In the genomic region with DNA sequence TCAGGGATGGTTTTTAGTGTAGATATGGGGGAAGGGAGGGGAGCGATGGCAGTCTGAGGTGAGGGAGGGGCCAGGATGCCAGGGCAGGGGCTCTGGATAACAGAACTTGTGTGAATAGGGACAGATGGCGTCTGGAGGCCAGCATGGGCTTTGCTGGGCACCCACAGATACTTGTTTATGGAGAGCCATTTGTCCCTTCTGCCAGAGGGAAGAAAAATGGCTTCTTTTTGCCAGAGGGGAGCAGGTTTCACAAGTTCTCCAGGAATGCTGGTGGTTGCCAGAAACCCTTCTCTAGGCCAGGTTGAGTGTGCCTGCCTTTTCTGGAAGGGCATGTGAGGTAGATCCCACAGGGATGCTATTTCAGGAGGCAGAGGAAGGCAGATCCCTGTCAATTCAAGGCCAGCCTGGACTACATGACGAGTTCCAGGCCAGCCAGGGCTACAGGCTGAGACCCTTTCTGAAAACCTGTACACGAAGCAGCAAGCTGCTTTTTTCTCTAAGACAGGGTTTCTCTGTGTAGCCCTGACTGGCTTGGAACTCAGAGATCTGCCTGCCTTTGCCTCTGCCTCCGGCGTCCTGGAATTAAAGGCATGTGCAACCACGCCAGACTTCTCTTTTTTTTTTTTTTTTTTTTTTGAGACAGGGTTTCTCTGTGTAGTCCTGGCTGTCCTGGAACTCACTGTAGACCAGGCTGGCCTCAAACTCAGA, we compare ENCODE assay signal across 17 mouse cellular contexts. TPM values are rescaled to one million over a fixed set of nuclear protein-coding genes. Genes with fewer than 3 reads are reported as not detected.
DNase-seq lines count a peak whose midpoint lies in the region; ATAC-seq and TF ChIP-seq lines count a peak whose summit lies in the region.
"Had no signal": no experiment of that assay in that cellular context is flagged by ENCODE, and none has a peak within 500 bp of the region (broad histone marks: within the 10 kb centered on the region; RNA-seq: fewer than 3 reads in every experiment).

No protein-coding gene starts in this region.

- no peaks in the 10 kb centered on the region for H3K27me3 ChIP-seq in heart, embryonic 10.5 days (ENCODE audit: insufficient read depth, poor library complexity, severe bottlenecking)
- H3K27me3 ChIP-seq in ES-Bruce4 (ENCODE audit: control insufficient read depth, insufficient read depth, low read length, poor library complexity, severe bottlenecking): no peaks in the 10 kb centered on the region
- H3K27me3 ChIP-seq in liver, embryonic 13.5 days: no peaks in the 10 kb centered on the region
- H3K27me3 ChIP-seq: Patski had no signal

- no peak for TF ChIP-seq POLR2A in ES-Bruce4 (IDR thresholded peaks at IDR 0.05; ENCODE audit: insufficient read depth, low read length)

- peak overlapping the region; percentile 59; the same call in 1 of the 2 replicates for H3K27ac ChIP-seq in heart, embryonic 10.5 days
- peak overlapping the region; percentile 92 for H3K27ac ChIP-seq in ES-Bruce4 (ENCODE audit: insufficient read depth, low read length)
- H3K27ac ChIP-seq in liver, embryonic 13.5 days: peak overlapping the region; percentile 93
- H3K27ac ChIP-seq: midbrain, embryonic 10.5 days had no signal

- peak overlapping the region; percentile 19 for H3K4me2 ChIP-seq in liver, embryonic 13.5 days
- H3K4me2 ChIP-seq: heart, embryonic 11.5 days had no signal

- peak overlapping the region; percentile 64 for H3K9ac ChIP-seq in ES-Bruce4 (ENCODE audit: low read depth, poor library complexity, severe bottlenecking)
- H3K9ac ChIP-seq in liver, embryonic 13.5 days: peak overlapping the region; percentile 59
- H3K9ac ChIP-seq: forebrain, postnatal 0 days had no signal

- no peaks in the 10 kb centered on the region for H3K9me3 ChIP-seq in heart, embryonic 10.5 days
- H3K9me3 ChIP-seq in ES-Bruce4 (replicated peaks; ENCODE audit: control insufficient read depth, insufficient read depth, low read length, poor library complexity, severe bottlenecking): no peaks in the 10 kb centered on the region
- no peaks in the 10 kb centered on the region for H3K9me3 ChIP-seq in liver, embryonic 13.5 days (replicated peaks)
- H3K9me3 ChIP-seq: midbrain, embryonic 10.5 days had no signal

- no peaks in the 10 kb centered on the region for H3K36me3 ChIP-seq in heart, embryonic 10.5 days
- no peaks in the 10 kb centered on the region for H3K36me3 ChIP-seq in ES-Bruce4 (ENCODE audit: control insufficient read depth, insufficient read depth, low read length, poor library complexity, severe bottlenecking)
- H3K36me3 ChIP-seq in liver, embryonic 13.5 days: no peaks in the 10 kb centered on the region
- H3K36me3 ChIP-seq: midbrain, embryonic 10.5 days had no signal

- H3K4me3 ChIP-seq in heart, embryonic 10.5 days: no peak overlapping the region
- H3K4me3 ChIP-seq in ES-Bruce4 (ENCODE audit: low read depth, low read length): no peak overlapping the region
- no peak overlapping the region for H3K4me3 ChIP-seq in liver, embryonic 13.5 days (replicated peaks)
- H3K4me3 ChIP-seq: midbrain, embryonic 10.5 days had no signal

- WGBS in heart, embryonic 10.5 days: 55% methylated on average over 7 of the region's 7 CpGs
- 55% methylated on average over 7 of the region's 7 CpGs for WGBS in liver, embryonic 13.5 days (ENCODE audit: insufficient replicate concordance)

- no peak for DNase-seq in heart, embryonic 10.5 days (ENCODE audit: low spot score)
- DNase-seq in heart, adult 9 months (ENCODE audit: low spot score in 2 of 2): no peak
- peak; percentile 24 for DNase-seq in NIH3T3 (ENCODE audit: low read depth)
- DNase-seq in liver, embryonic 13.5 days: no peak
- DNase-seq in thymus, postnatal 10 days (ENCODE audit: low spot score in 2 of 2): no peak
- no peak for DNase-seq in kidney, postnatal 10 days
- DNase-seq: cerebellum, postnatal 25 days; forebrain, postnatal 0 days; gastrocnemius, postnatal 14 days; kidney, postnatal 14 days; layer of hippocampus, adult 9-11 months; spleen, adult 18-20 months had no signal

- peak; percentile 31 for ATAC-seq in liver, embryonic 13.5 days (ENCODE audit: low read depth)
- ATAC-seq: forebrain, postnatal 0 days; intestine, postnatal 0 days; Patski had no signal

- TF ChIP-seq EP300 in ES-Bruce4 (IDR thresholded peaks at IDR 0.05; ENCODE audit: insufficient read depth, low read depth, low read length): no peak

- TF ChIP-seq CTCF in ES-Bruce4 (IDR thresholded peaks at IDR 0.05; ENCODE audit: low read depth, low read length): no peak

- H3K4me1 ChIP-seq in heart, embryonic 10.5 days: peaks cover 8% of the 10 kb centered on the region
- peaks cover 10% of the 10 kb centered on the region for H3K4me1 ChIP-seq in ES-Bruce4 (ENCODE audit: control insufficient read depth, insufficient read depth, low read length)
- H3K4me1 ChIP-seq in liver, embryonic 13.5 days (replicated peaks): peaks cover 80% of the 10 kb centered on the region

RNA-seq across cellular contexts. Expression of a gene that starts 4.5 kb away (rescaled TPM):
- polyA plus RNA-seq in heart, embryonic 10.5 days (2016; fragmentation: Nextera tagmentation; extraction: Ambion mirVana): 0.28 and 0.73 TPM in 2 replicates
- 16.7 and 19.1 TPM in 2 replicates for polyA plus RNA-seq in ES-Bruce4 (2011; ENCODE audit: insufficient read depth, insufficient read length, low read depth, missing spikeins)
- 0.60 and 0.91 TPM in 2 replicates for polyA plus RNA-seq in liver, embryonic 13.5 days (2015; fragmentation: Nextera tagmentation; extraction: Ambion mirVana)
- polyA plus RNA-seq: heart, embryonic 11.5 days; Patski had no signal

RNA-seq across cellular contexts. Expression of a gene that starts 8.8 kb away (rescaled TPM):
- polyA plus RNA-seq in heart, embryonic 10.5 days (2016; fragmentation: Nextera tagmentation; extraction: Ambion mirVana): 46.6 and 52.9 TPM in 2 replicates
- 40.2 and 42.3 TPM in 2 replicates for polyA plus RNA-seq in ES-Bruce4 (2011; ENCODE audit: insufficient read depth, insufficient read length, low read depth, missing spikeins)
- 25.5 and 27.6 TPM in 2 replicates for polyA plus RNA-seq in liver, embryonic 13.5 days (2015; fragmentation: Nextera tagmentation; extraction: Ambion mirVana)

RNA-seq across cellular contexts. Expression of a gene that starts 10.0 kb away (rescaled TPM):
- 3.6 and 5.2 TPM in 2 replicates for polyA plus RNA-seq in heart, embryonic 10.5 days (2016; fragmentation: Nextera tagmentation; extraction: Ambion mirVana)
- polyA plus RNA-seq in ES-Bruce4 (2011; ENCODE audit: insufficient read depth, insufficient read length, low read depth, missing spikeins): 155 and 186 TPM in 2 replicates
- 6.9 and 7.6 TPM in 2 replicates for polyA plus RNA-seq in liver, embryonic 13.5 days (2015; fragmentation: Nextera tagmentation; extraction: Ambion mirVana)

RNA-seq across cellular contexts. Expression of a gene that starts 15.3 kb away (rescaled TPM):
- polyA plus RNA-seq in heart, embryonic 10.5 days (2016; fragmentation: Nextera tagmentation; extraction: Ambion mirVana): 13.9 and 20.5 TPM in 2 replicates
- 81.0 and 97.3 TPM in 2 replicates for polyA plus RNA-seq in ES-Bruce4 (2011; ENCODE audit: insufficient read depth, insufficient read length, low read depth, missing spikeins)
- 27.6 and 30.5 TPM in 2 replicates for polyA plus RNA-seq in liver, embryonic 13.5 days (2015; fragmentation: Nextera tagmentation; extraction: Ambion mirVana)

RNA-seq across cellular contexts. Expression of a gene that starts 15.3 kb away (rescaled TPM):
- 16.0 and 17.3 TPM in 2 replicates for polyA plus RNA-seq in heart, embryonic 10.5 days (2016; fragmentation: Nextera tagmentation; extraction: Ambion mirVana)
- 14.8 and 20.7 TPM in 2 replicates for polyA plus RNA-seq in ES-Bruce4 (2011; ENCODE audit: insufficient read depth, insufficient read length, low read depth, missing spikeins)
- 10.1 and 10.7 TPM in 2 replicates for polyA plus RNA-seq in liver, embryonic 13.5 days (2015; fragmentation: Nextera tagmentation; extraction: Ambion mirVana)

Comparison
In these comparisons a context has a peak if more than half of its experiments do, and no peak if none do; other contexts are left out.
1. RNA of a gene that starts 10.0 kb away (polyA plus RNA-seq): 155 to 186 TPM in ES-Bruce4; 6.9 to 7.6 TPM in liver, embryonic 13.5 days and 3.6 to 5.2 TPM in heart, embryonic 10.5 days; every median in the first group is over 10 times any median in the second.
2. Peak in every context shown above with its lines, with median percentiles within 50 percentile points of each other: H3K27ac ChIP-seq.